Mouse (Mus musculus) right cerebral cortex, postnatal 36 days (tissue): ENCODE measurements around the gene Rtp4.

Experiments used
- DNase-seq, 2 experiments: peaks; one replicate each; pipeline ENCODE4 v3.0.0; 2022; ENCODE audit warnings: low spot score in 2 of 2, mixed read lengths in 1 of 2

Rtp4 gene

DNA sequence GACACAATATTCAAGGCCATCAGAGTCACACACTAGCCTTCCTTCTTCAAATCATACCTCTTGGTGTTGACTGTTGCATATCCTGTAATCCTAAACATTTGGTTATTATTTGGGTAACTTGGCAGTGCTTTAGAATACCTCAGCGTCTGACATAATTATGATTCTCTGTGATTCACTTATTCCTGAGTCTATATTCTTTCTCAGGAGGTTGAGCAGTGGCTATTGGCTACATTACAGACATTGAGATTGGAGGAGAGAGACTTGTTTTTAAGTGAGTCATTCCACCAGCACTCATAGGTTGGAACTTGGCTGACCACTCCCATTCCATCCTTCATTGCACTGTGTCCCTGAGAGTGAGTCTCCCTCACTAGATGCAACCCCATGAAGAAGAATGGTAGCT lies 6.7 kb upstream of the Rtp4 start:
- DNase-seq, result no peak

DNA sequence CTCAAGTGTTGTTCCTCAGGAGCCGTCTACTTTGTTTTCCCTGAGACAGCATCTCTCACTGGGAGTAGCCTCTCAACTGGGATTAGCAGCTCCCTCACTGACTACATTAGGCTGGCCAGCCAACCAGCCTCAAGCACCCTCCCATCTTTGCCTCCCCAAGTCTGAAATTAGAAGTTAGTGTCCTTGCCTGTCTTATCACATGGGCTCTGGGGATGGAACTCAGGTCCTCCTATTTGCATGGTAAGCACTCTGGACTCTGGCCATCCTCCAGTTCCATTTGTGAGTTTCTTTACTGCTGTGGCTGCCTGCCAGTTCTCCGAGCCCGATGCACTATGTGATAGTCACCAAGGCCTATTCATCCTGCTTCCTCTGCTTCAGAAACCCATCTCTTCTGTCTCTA lies 4.3 kb upstream of the Rtp4 start:
- DNase-seq, result no peak

DNA sequence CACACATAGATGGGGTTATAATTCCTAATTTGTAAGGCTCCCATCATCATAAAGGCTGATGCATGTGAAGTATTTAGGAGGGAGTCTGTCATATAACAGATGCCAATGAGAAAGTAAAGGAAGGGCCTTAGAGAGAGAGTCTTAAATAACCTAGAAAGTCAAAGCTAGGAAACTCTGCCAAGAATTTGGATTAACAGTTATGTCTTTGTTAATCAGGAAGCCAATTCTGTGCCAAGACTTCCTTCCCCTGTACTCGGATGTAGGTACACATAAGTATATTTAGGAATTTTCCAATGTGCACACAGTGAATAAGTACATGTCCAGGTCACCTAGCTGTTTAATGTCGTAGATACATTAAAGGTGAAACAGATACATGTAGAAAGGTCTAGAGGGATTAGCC lies 3.5 kb upstream of the Rtp4 start:
- DNase-seq, result no peak

DNA sequence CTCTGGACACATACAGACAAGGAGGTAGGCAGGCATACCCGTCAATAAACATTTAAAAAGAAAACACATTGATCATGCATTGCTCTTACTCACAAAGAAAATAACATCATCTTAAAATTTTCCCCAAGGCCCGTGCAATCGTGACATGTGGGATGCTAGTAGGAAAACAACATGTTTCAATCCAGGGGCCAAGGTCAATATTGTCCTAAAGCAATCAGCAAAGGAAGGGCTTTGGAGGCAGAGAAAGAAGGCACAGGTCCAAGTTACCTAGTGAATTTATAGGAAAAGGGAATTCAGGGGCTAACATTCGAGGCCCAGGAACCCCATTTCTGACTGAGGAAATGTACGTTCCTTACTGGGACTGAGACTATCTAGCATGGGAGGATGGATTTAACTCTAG lies 2.9 kb upstream of the Rtp4 start:
- DNase-seq, result no peak

DNA sequence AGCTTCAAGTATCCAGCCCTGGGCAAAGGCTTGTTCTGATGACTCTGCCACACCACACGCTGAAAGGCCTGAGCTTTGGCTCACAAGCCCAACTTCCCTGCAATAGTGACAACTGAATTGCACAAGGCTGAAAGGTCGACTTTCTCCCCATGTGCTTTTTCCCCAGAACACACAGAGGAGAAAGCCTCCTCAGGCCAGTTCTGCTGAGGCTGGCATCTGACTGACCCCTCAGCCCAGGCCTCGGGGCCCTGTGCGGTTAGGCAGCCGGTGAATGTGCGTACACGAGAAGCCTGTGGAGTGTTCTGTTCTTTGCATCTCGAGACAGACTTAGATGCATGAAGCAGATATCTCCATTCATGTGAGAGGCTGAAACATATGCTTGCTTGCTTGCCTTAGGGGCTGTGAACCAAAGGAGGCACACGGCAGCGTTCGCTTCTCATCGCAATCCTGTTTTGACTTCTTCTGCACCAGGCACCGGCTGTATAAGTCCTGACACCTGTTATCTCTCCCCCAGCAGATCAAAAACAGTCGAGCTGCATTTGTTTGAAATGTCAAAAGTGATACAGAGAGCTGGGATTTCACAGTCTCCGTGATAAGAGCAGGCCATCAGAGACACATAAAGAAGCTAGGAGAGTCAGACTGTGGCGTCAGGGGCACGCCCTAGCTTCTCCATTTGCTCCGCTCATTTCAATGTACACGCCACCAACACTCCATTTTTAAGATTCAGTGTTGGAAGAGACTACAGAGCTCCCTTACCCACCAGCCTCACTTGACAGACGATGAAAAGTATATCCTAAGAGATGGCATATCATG lies 2.1 kb upstream of the Rtp4 start:
- DNase-seq, result no peak

DNA sequence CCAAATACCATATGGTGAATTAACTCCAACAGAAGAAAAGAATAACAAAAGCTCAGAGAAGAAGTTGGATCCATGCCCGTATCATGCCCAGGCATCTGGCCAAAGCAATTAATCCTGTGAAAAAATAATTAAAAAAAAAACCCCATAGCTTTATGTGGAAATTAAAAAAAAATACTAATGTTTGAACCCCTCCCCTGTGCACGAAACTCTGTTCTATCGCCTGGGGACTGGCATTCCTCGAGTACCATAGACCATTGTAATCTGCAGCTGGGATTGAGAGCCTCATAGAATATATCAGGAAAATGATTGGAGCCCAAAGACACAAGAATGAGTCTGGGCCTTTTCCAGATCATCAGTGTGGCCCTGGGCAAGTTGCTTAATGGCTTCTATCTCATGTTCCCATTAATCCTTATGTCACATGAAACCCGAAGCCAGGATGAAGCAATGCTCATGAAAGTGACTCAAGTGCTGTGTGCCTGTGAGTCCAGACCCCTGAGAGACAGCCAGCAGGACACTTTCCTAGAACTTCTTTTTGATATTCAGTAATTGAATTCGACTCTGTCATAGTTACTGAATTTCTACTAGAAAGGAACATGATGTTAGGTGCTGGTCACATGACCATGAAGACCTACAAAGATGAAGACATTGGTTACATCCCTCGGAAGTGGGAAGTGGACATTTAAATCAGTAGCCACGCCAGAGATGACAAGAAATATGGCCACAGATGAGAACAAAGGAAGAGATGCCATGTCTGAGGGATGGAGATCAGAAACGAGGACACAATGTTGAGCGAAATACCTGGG lies 1.3 kb upstream of the Rtp4 start:
- DNase-seq, result no peak

DNA sequence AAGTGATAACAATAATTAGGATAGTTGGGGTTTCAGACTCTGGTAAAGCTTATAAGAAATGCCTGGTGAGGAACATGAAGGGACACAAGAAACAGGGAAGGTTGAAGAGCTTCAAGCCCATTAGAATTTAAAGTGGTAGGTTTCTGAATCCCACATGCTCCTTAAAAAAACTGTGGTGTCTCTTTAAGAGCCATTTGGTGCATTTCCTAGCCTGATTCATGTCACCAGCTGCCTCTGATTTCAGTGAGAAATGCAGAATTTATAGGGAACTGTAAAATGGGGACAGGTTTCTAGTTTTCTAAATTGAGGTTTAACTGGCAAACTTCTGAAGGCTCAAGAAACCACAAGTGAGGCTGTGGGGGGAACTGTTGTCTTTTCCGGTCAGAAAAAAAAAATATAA lies 320 bp upstream of the Rtp4 start:
- no peak for DNase-seq

DNA sequence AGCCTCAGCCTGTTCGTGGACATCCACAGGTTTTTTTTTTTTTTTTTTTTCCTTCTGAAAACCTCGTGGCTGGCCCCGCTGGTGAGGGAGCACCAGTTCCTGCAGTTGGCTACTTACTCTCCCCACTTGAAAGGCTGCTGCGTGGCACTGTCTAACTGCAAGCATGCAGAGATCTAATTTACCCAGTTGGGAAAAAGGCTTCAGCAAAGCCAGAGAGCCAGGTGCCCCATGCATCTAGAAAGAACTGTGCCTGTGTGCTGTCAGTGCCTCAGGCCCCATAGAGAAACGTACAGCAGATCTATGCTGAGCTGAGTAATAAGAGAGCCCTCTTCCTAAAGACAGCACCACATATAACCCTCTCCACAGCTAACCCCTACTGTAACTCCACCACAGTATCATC lies 1.0 kb downstream of the Rtp4 start:
- DNase-seq, result no peak

DNA sequence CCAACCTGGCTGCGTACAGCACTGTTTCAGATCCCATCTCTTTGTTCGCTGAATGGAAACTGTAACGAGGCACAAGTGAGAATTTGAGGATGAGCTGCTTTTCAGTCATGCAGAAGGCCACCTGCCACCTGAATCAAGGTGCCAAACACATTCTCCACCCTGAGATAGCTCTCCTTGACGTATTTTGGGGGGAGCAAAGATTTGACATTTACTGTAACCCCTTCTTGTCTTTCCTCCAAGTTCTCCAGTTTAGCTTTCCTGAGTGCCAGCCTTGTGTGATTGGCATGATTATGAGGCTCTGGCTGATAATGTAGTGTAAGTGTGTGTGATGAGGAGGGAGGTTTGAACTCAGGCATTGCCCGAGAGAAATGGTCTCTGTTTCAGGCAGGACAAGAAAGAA lies 2.0 kb downstream of the Rtp4 start:
- DNase-seq, result no peak

DNA sequence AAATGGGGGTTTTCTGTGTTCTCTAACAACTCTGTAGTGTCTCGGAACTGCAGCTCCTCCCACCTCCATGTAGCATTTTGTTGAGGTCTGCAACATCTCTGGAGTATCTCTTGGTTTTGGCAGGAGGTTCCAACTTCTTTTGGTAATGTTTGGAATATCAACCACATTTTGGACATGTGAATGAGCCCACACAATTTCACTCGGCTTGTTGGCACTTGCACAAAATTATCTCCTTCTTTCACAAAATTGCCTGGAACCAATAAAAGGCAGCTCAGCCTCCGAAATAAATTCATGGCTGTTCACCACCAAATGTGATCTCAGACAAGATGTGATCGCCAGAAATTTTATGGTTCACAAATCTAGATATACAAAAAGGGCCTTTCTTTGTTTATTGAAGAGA lies 9.1 kb downstream of the Rtp4 start:
- no peak for DNase-seq

DNA sequence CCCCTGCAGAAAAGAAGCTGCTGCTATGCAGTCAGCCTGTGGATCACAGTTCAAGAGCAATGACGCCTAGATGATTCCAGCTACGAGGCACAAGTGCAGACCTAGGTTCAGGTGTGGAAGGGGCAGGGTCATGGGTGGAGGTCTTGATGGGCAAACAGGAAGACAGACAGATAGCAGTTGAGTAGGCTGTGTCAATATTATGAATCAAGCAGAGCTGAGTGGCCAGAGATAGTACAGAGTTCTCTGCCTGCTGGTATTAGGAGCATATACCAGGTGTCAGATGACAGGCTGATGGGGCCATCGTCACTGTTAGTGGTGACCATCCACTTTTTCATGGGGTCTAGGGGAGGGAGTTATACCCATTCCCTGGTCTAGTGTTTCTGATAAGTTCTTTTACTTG lies 13.6 kb downstream of the Rtp4 start:
- no peak for DNase-seq

DNA sequence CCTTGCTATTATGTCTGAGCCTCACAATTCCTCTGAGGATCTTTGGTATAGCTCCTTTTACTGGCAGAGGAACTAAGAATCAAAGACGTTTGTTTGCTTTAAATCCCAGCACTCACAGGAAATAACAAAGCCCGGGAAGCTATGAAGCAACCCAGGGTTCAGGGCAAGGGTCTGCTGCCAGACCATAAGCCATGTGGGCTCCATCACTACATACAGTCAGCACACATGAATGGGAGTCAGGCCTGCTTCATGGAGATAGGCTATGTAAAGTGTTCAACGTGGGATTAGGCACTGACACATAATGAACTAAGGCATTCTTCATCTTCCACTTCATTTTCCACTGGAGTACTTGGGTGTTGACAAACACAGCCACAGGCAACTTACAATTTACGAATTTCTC lies 21.0 kb downstream of the Rtp4 start:
- no peak for DNase-seq

DNA sequence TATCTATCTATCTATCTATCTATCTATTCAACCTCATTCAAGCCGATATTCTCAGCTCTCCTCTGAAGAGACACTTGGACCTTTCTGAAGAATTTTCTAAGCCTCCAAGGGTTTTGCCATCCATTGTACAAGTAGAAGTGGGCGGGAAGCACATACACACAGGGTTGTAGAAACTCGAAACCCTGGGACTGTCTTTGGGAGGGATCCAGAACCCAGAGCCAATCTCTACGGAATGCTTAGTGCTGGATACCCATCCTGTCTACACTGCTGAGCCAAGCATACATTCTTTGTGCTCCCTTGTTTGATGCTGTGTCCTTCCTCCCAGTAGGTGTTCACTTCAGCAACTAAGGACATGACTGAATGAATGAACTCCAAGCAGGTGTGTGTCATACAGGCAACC lies 22.8 kb downstream of the Rtp4 start:
- no peak for DNase-seq

DNA sequence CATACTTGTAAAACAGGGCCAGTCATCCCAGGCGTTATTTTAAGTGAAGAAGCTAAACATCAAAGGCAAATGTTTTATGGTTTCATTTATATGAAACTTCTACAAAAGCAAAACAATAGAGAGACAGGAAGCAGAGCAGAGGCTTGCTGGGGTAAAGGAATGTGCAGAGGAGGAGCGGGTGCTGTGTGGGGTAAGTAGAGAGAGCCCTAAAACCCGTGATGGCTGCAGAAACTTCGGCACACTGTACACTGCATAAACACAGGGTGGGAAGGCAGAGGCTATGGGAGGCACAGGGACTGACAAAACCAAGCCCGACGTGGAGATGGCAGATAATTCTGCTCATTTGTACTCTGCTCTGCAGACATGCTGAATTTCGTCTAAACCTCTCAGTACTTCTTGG lies 24.3 kb downstream of the Rtp4 start:
- DNase-seq, result no peak

DNA sequence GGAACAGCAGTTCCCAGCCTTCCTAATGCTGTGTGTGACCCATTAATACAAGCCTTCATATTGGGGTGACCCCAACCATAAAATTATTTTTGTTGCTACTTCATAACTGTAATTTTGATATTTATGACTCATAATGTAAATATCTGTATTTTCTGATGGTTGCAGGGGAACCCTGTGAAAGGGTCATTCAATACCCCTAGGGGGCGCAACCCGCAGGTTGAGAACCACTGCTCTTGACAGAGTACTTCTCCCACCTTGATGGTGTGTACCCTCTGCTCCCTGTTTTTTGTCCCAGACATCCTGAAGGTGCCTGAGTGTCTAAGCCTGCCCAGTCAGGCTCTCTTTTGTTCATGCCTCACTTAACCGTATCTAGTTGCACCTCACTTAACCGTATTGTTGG lies 27.7 kb downstream of the Rtp4 start:
- no peak for DNase-seq

DNA sequence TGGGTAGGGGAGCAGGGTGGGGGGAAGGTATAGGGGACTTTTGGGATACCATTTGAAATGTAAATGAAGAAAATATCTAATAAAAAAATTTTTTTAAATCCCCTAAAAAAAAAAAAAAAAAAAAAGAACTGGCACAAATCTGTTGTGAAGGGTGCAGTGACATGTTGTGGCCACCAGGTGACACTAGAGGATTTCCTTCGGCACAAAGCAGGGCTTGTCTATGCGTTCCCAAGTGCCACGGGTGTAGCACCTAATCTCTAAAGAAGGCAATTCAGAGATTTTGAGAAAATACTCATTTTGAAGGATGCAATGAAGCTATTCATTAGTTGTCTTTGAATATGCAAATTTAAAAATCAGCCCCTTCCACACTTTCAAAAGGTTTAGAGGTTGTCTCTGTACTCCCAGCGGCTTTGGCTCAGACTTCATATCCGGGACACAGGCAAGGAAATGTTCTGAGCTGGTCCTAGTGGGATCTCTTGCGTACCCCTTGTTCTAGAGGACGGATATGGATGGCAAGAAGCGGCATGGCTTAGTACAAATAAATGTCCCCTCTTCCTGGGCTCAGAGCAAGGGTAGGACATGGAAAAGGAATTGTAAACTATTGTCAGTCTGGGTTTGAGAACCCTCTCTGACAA lies 30.4 kb downstream of the Rtp4 start:
- peak; percentile 32 to 38 for DNase-seq

DNA sequence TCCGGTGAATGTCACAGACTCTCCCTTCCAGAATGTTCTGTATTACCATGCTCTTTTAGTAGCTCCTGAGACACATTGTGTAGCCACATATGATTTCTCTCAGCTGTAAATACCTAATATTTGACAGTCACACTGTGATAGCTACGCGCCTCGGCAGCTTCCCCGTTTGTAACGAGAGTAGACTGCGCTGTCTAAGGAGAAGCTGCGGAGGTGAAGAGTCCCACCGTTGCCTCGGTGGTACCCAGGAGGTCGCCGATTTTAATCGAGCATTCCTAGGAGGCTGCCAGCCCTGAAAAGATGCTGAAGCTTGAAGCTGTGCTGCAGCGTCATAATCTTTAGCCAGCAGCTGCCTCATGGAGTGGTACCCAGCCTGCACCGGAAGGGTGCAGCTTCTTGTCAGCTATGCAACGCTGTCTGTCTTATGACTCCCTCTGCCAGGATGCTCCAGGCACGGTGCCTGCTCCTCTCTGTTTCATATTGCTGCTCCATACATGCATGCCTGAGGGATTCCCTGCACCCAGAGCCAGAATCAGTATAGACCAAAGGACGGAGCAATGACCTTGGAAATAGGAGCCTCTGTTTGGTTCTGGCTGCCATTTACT lies 31.0 kb downstream of the Rtp4 start:
- DNase-seq, result no peak

DNA sequence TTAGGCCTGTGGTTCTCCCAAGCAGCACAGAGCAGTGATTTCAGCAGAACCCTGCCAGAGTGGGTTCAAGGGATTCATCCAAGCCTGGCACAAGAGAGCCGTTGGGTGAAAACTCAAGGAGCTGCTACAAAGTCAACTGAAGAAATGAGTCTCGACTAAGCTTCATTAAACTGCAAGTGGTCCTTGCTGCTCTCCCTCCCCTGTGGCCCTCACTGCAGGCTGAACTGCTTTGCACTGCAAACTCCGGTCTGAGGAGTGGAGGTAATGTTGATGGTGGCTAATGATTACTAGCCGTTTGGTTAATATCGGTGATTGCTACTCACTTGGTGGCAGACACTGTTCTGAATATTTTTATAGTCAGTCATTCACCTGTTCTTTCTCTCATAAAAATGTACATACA lies 34.6 kb downstream of the Rtp4 start:
- no peak for DNase-seq

DNA sequence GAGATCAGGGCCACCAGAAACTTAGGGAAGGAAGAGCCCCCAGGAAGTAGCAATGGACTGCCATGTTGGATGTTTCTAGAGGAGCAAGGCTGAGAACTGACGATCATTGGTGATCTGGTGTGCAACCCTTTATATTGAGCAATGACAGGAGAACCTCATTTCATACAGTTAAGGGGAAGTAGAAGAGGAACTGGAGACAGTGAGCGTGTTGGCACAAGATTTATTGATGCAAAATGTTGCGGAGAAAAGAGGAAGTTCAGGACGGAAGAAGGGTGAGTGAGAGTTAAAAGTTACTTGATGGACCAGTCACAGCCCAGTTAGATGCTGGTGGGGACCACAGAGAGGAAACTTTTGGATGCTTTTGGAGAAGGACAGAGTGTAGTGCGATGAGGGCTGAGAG lies 37.1 kb downstream of the Rtp4 start:
- no peak for DNase-seq

DNA sequence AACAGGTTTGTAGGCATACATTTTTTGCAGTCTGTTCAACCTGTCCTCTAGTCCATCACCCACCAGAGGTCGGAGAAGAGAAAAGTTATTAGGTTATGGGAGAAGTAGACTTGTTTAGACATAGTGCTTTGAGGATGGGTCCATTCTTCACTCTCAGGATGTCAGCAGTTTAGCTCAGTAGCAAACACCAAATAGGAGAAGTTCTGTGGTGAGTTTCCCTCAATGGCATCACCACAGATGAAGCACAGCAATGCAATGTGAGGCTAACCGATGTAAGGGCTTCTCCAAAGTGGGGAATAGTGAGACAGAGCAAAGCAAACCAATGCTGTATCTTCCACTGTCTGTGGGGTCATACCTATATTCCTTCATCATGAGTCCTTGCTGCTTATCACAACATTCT lies 37.6 kb downstream of the Rtp4 start:
- no peak for DNase-seq

DNA sequence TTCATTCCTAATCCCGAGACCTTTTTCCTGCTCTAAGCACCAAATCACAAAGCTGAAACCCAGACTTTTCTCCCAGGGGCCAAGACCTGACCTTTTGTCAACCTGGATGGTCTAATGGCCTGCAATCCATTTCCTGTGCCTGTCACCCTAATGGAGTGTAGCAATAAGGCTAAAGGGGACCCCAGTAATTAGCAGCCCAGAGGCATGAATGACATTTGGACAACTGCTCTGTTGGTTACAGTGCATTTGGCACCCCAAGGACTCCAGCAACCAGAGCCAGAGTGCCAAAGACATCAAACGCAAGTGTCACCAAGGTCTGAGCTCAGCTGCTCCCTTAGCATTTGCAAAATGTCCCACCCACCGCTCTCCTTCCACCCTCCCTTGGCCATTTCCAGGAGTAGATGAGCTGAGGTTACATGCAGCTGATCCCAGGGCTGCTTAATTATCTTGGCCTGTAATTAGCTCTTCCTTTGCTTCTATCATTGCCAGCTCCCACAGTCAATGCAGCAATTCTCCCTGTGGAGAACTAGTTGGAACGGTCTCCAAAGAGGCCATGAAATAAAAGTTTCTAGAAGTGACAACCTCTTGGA lies 48.4 kb downstream of the Rtp4 start:
- no peak for DNase-seq

DNA sequence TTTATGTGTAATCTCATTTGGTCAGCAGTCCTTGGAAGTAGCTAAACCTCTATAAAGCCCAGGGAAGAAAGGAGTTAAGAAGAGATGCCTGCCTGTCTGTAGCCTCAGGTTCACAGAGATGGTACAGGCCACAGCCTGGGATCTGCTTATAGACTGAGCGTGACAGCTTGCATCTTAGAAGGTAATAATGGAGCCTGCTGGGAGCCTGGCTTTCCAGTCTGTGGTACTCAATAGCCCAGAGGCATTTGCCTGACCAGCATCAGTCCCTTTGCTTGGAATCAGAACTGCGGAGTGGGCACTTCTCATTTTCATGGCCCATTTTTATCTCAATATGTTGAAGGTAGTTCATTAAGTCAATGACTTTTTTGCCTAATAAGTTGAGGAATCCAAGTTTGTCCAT lies 54.5 kb downstream of the Rtp4 start:
- DNase-seq, result no peak
